Mouse (Mus musculus): ENCODE measurements around the gene Olfr107. TPM values are rescaled to one million over a fixed set of nuclear protein-coding genes. Genes with fewer than 3 reads are reported as not detected.

The Olfr107 gene
- polyA plus RNA-seq (2017; shearing (Covaris generic)), result under 1 TPM in 1 of 2 experiments, not detected in 1; 0.12 TPM

DNA sequence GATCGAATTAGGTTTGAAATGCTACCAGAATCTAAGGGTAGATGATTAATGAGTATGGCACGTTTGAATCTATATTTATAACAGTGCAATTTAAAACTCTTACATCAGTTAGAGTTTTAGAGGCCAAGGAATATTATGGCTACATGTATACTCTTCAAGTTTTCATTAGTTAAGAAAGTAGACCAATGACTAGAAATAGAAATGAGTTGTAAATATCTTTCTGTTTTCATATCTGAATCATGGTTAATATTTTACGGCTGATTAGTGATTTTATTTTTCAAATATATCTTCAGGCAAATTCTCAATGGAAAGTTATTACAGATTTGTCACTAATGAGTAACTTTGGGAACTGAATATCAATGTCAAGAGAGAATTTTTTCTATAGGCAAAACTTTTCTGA, at the start of gene Olfr107:
TSS of gene Olfr107 (plus strand) at position 301 of the 400 bp plus-strand sequence.
- no peak for ATAC-seq

DNA sequence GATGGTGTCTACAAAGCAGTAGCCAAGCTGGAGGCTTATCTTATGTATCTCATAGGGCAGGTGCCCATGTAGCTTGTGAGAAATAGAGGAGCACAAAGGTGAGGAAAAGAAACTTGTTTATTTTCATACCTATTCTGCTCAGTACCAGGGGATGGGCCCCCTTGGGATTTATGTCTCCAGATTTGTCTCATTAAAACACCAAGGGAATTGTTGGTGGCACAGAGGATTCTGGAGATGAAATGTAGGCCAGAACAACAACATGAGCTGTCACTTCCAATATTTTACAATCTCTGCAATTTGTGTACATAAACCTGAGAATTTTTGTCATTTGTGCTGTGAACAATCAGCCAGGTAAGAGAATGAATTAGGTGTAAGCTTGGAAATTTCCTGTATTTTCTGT, 39.7 kb upstream of the Olfr107 start, which contains the start of gene Olfr104-ps:
TSS of gene Olfr104-ps (plus strand) at position 301 of the 400 bp plus-strand sequence.
- no peak for ATAC-seq

DNA sequence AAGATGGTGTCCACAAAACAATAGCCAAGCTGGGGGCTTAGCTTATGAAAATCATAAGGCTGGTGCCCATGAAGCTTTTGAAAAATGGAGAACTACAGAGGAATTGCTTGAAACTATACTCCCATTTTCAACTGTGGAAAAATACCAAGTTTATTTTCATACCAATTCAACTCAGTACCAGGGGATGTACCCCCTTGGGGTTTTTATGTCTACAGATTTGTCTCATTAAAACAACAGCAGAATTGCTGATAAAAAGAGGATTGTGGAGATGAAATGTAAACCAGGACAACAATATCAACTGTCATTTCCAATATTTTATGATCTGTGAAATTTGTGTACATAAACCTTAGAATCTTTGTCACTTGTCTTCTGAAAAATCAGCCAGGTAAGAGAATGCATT, 20.3 kb upstream of the Olfr107 start, which contains the start of gene Olfr105-ps:
TSS of gene Olfr105-ps (plus strand) at position 301 of the 400 bp plus-strand sequence.
- no peak for ATAC-seq

DNA sequence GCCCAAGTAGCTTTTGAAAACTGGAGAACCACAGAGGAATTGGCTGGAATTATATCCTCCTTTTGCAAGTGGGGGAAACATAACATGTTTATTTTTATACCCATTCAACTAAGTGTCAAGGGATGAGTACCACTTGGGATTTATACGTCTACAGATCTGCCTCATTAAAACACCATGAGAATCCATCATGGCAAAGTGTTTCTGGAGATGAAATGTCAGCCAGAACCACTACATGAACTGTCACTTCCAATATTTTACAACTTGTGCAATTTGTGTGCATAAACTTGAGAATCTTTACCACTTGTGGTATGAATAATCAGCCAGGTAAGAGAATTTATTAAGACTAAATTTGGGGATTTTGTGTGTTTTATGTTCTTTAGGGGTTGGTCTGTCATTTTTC, 8.9 kb upstream of the Olfr107 start, which contains the start of gene Olfr106-ps:
TSS of gene Olfr106-ps (plus strand) at position 301 of the 400 bp plus-strand sequence.
- ATAC-seq, result no peak

DNA sequence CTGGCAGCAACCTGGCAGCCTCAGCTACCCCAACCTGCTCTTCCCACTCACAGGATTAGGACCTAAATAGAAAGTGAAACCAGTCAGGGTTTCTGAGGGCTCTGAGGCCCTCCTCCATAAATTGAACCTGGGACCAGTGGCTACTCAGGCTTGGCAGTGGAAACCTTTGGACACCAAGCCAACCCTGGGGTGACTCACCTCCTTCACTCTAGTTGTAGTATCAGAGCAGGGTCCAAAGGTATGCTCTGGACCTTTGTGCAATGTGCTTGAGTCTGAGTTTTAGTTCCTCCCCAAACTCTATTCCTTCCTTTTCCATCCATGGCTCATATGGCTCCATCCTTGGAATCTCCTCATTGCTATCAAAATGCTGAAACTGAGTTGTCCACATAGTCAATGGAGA, 14.4 kb downstream of the Olfr107 start:
- no peak for ATAC-seq

DNA sequence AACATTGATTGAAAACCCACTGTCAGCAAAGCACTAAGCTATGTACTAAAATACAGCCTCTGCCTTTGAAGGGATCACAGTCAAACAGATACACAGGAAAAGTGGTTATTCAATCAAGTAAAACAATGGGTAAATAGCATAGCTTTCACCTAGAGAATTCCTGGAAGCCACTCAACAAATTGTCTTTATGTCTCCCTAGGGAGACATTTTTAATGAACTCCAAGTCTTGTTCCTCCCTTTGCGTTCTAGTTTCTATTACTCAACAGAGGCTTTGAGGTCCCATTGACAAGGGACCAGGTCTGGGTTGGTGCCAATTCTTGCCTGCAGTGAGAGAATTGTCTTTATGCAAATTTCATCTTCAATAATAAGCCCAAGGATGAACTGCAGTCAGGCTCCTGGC, 46.2 kb downstream of the Olfr107 start, which contains the start of gene Olfr108:
TSS of gene Olfr108 (plus strand) at position 301 of the 400 bp plus-strand sequence.
- no peak for ATAC-seq

Other genes with a start within 250 kb of the Olfr107 start
- gene Olfr93, start 237.7 kb upstream of the Olfr107 start, polyA plus RNA-seq (2017; shearing (Covaris generic)), result not detected
- gene Ubd, start 205.3 kb upstream of the Olfr107 start, polyA plus RNA-seq (2017; shearing (Covaris generic)), result under 1 TPM in 1 of 2 experiments, not detected in 1; 0.75 TPM
- not detected for gene Olfr94, start 198.2 kb upstream of the Olfr107 start, polyA plus RNA-seq (2017; shearing (Covaris generic))
- not detected for gene Olfr95, start 186.1 kb upstream of the Olfr107 start, polyA plus RNA-seq (2017; shearing (Covaris generic))
- not detected for gene Olfr96, start 179.1 kb upstream of the Olfr107 start, polyA plus RNA-seq (2017; shearing (Covaris generic))
- not detected for gene Olfr97, start 161.9 kb upstream of the Olfr107 start, polyA plus RNA-seq (2017; shearing (Covaris generic))
- gene Olfr98, start 135.5 kb upstream of the Olfr107 start, polyA plus RNA-seq (2017; shearing (Covaris generic)), result 1 to 10 TPM in 1 of 2 experiments, under 1 TPM in 1; 0.54 to 1.0 TPM
- 100 to 1,000 TPM in 1 of 2 experiments, 10 to 100 TPM in 1; 94.0 to 120 TPM for gene H2-M3, start 129.0 kb upstream of the Olfr107 start, polyA plus RNA-seq (2017; shearing (Covaris generic))
- 1 to 10 TPM; 5.1 to 5.7 TPM for gene Olfr99, start 115.8 kb upstream of the Olfr107 start, polyA plus RNA-seq (2017; shearing (Covaris generic))
- gene Olfr101, start 94.9 kb upstream of the Olfr107 start, polyA plus RNA-seq (2017; shearing (Covaris generic)), result under 1 TPM in 1 of 2 experiments, not detected in 1; 0.15 TPM
- gene Olfr102, start 82.2 kb upstream of the Olfr107 start, polyA plus RNA-seq (2017; shearing (Covaris generic)), result under 1 TPM in 1 of 2 experiments, not detected in 1; 0.33 TPM
- not detected for gene Olfr103, start 59.5 kb upstream of the Olfr107 start, polyA plus RNA-seq (2017; shearing (Covaris generic))
- not detected for gene Olfr104-ps, start 39.6 kb upstream of the Olfr107 start, polyA plus RNA-seq (2017; shearing (Covaris generic))
- gene Olfr105-ps, start 20.2 kb upstream of the Olfr107 start, polyA plus RNA-seq (2017; shearing (Covaris generic)), result not detected
- not detected for gene Olfr106-ps, start 8.8 kb upstream of the Olfr107 start, polyA plus RNA-seq (2017; shearing (Covaris generic))
- not detected for gene Olfr108, start 46.3 kb downstream of the Olfr107 start, polyA plus RNA-seq (2017; shearing (Covaris generic))
- gene Olfr109, start 59.7 kb downstream of the Olfr107 start, polyA plus RNA-seq (2017; shearing (Covaris generic)), result not detected
- not detected for gene H2-M2, start 84.3 kb downstream of the Olfr107 start, polyA plus RNA-seq (2017; shearing (Covaris generic))
- not detected for gene Olfr110, start 93.2 kb downstream of the Olfr107 start, polyA plus RNA-seq (2017; shearing (Covaris generic))
- not detected for gene Olfr111, start 108.8 kb downstream of the Olfr107 start, polyA plus RNA-seq (2017; shearing (Covaris generic))
- not detected for gene Olfr112, start 170.2 kb downstream of the Olfr107 start, polyA plus RNA-seq (2017; shearing (Covaris generic))
- not detected for gene Olfr113, start 178.4 kb downstream of the Olfr107 start, polyA plus RNA-seq (2017; shearing (Covaris generic))
- not detected for gene Olfr114, start 193.5 kb downstream of the Olfr107 start, polyA plus RNA-seq (2017; shearing (Covaris generic))
- gene Olfr115, start 227.9 kb downstream of the Olfr107 start, polyA plus RNA-seq (2017; shearing (Covaris generic)), result under 1 TPM in 1 of 2 experiments, not detected in 1; 0.37 TPM
- not detected for gene Olfr116, start 228.0 kb downstream of the Olfr107 start, polyA plus RNA-seq (2017; shearing (Covaris generic))

Data from activated CD4-positive, CD25-positive, alpha-beta regulatory T cell, adult 4 months (primary cell).